Mouse (Mus musculus): ENCODE results near the gene Khdrbs1.
"Not testable (repeated sequence)": the region's sequence is repeated elsewhere in the genome, so short reads cannot be mapped to it uniquely, and the experiment has no call there.

Khdrbs1 gene

GRCm38 (mm10) chr4:129741974-129742231 is 200 bp downstream of the Khdrbs1 start:
- no peak for DNase-seq

GRCm38 (mm10) chr4:129741251-129741973 is 691 bp downstream of the Khdrbs1 start:
- peak; percentile 70 for DNase-seq

- DNase-seq = no peak
Measured at GRCm38 (mm10) chr4:129739111-129739645, 2.9 kb downstream of the Khdrbs1 start.

DNA sequence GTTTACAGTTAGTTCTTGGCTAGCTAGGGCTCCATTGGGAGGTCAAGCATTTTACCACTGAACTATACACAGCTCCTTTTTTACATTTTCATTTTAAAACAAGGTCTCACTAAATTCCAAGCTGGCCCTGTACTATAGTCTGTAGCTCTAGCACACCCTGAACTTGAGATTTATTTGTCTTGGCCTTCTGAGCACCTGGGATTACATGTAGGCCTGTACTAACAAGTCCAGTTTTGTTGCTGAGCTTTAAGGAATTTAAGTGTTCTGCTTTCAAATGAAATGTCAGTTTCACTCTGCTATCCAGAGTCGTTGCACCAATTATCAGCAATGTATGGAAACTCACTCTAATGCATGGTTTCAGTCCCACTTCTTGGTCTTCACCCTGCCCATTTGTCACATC is 5.9 kb downstream of the Khdrbs1 start:
- no peak for DNase-seq

DNA sequence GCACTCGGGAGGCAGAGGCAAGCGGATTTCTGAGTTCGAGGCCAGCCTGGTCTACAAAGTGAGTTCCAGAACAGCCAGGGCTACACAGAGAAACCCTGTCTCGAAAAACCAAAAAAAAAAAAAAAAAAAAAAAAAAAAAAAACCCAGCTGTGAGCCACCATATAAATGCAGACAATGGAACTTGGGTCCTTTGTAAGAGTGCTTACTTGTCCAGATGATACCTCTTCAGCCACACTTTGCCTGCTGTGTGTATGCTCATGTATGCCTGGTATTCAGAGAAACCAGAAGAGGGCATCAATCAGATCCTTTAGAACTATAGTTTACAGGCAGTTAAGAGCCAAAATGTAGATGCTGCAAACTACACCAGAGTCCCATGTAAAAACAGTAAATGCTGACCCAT is 6.6 kb downstream of the Khdrbs1 start:
- DNase-seq = not testable (repeated sequence)

- no peak for DNase-seq
Measured at GRCm38 (mm10) chr4:129731423-129731822, 10.7 kb downstream of the Khdrbs1 start.

DNA sequence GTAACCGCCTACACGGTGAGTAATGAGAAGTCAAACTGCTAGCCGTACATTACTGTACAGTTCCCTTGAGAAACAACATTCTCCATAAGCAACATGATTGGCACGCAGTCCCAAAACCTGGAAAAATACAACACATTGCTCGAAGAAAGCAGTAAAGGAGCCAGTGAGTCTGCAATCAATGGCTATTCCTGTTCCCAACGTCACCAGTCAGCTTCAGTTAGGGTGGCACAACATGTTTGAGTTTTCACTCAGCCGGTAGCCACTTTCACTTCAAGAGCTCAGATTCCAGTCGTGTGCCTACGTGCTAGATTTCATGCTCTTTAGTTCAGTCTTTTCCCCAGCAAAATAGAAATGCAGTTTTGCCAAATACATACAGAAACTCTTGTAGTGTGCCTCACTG is 25.8 kb downstream of the Khdrbs1 start:
- DNase-seq = no peak

- no peak for DNase-seq
Measured at GRCm38 (mm10) chr4:129709486-129710129, 32.5 kb downstream of the Khdrbs1 start.

DNA sequence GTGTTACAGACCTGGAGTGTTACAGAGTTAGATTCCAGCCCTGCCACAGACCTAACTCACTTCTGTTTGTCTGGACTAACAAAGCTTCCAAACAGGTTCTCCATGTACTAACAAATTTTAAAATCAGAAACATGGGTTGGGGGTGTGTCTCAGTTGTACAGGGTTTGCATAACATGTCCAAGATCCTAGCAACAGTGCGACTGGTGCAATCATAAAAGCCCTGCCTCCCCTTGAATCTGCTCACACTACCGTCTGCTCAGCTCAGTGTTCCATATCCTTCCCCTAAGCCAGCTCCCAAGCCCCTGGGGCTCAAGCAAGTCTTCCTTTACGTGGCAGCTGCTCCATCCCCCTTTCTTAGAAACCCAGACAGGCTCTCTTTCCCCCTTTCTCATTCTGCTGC is 35.4 kb downstream of the Khdrbs1 start:
- no peak for DNase-seq

- peak; percentile 28 for DNase-seq
Measured at GRCm38 (mm10) chr4:129702454-129702853, 39.6 kb downstream of the Khdrbs1 start.

GRCm38 (mm10) chr4:129701503-129702377 is 40.4 kb downstream of the Khdrbs1 start:
- DNase-seq = peak; percentile 93

- DNase-seq = not testable (repeated sequence)
Measured at GRCm38 (mm10) chr4:129700661-129701060, 41.4 kb downstream of the Khdrbs1 start.

- DNase-seq = no peak
Measured at GRCm38 (mm10) chr4:129700216-129700615, 41.9 kb downstream of the Khdrbs1 start.

GRCm38 (mm10) chr4:129697191-129697590 is 44.9 kb downstream of the Khdrbs1 start:
- DNase-seq = peak; percentile 21

DNA sequence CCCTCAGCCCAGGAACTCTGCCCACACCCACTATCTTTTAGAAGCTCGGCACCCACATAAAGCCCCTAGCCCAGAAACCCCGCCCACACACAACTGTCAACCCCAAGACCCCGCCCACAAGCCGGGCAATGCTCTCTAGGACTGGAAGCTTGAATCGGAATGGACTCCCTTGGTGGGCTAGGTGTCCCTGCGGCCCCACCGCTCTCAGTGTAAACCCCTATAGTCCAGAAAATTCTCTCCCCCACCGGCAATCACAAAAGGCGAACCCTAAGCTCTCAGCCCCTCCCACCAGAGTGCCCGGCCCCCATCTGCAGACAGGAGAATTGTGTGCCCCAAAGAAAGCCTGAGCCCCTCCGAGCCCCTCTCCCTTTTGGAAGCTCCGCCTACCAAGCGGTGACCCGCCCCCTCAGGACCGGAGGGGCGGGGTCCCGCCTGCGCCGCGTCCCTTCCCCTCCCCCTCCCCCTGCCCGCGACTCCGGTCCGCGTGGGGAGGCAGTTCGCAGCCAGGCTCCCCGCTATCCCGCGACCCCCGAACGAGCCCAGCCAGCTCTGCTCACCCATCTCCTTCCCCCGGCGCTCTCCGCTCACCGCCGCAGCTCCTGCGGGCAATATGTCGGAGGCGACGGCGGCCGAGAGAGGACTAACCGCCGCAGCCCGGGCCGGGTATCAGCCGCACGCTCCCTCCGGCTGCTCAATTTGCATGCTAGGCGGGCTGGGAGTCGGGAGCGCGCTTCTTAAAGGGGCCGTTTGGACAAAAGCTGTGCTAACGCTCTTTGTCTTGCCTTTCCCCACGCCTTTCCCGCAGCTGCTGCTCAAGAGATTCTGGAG is 45.7 kb downstream of the Khdrbs1 start, which contains the start of gene Tmem39b:
Gene Tmem39b, minus strand, starts transcription at position 681 of the 828 bp plus-strand sequence.
- DNase-seq = peak; percentile 90

- DNase-seq = no peak
Measured at GRCm38 (mm10) chr4:129695815-129696157, 46.3 kb downstream of the Khdrbs1 start.

DNA sequence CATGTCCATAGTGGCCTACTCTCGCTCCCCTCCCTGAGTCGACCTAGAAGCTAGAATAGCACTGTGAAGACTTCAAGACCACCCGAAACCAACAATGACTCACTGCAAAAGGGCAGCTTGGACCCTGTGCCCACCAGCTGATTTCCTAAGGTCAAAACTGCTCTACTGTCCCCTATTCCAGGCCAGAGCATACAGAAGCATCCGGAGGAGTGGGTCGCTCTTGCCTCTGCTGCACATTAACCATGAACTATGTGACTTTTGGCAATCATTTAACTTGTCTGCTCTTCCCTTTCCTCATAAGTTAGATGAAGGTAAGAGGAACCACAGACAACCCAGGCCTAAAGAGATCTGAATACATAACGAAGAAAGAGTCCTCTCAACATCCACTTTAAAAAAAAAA is 57.6 kb downstream of the Khdrbs1 start:
- DNase-seq = no peak

DNA sequence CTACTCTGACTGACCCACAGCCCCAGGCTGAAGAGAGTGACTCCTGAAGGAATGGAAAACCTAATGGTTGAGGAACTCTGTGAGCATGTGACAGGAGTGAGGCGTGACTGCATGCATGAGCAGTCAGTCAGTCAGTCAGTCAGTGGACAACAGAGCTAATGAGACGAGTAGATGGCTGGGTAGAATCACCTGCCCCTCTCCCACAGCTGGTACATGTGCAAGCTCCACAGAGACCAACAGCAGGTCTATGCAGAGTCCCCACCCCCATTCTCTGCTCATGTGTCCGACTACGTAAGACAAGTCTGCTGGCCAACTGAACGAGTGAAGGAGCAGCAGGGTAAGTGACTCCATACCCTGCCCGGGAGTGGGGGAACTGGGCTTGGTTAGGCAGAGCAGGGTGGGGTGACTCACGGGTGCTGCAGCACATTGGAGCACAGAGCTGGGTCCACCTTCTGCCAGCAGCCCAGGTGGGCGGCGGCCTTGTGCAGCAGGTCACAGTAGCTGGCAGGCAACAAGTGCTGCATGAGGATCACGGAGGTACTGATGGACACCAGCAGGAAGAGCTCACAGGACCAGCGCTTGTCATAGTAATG is 58.1 kb downstream of the Khdrbs1 start:
- no peak for DNase-seq

- DNase-seq = no peak
Measured at GRCm38 (mm10) chr4:129681837-129682236, 60.3 kb downstream of the Khdrbs1 start.

DNA sequence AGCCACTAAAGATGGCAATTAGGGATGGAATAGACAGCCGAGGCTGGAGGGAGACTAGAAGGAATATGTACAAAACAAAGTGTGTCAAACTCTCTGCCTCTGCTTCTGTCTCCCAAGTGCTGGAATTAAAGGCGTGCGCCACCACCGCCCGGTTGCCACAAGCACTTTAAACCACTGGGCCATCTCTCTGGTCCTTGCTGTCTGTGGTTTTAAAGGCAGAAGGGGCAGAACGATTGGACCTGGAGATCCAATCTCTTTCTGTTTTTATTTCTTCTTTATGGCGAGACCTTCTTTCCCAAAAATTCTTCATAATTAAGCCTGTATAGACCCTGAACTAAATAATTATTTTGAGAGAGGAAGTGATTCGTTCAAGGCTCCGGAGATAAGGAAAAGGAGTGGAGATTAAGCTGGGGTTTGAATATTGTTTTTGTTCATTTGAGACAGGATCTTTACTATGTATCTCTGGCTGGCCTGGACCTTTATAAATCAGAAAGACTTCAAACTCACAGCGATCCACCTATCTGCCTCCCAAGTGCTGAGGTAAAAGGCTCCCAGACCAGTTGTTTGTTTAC is 69.1 kb downstream of the Khdrbs1 start:
- no peak for DNase-seq

- DNase-seq = peak; percentile 89
Measured at GRCm38 (mm10) chr4:129672083-129672877, 69.8 kb downstream of the Khdrbs1 start, which contains the start of gene Kpna6. TSS of gene Kpna6 (minus strand) at chr4:129672767.

Data from thymus, postnatal 4 days (tissue).